Mouse (Mus musculus) frontal cortex, postnatal 25 days (tissue): ENCODE results near the gene Siglecg.
"Not testable (repeated sequence)": the region's sequence is repeated elsewhere in the genome, so short reads cannot be mapped to it uniquely, and the experiment has no call there.

Experiments
- DNase-seq, 2 experiments: peaks; one replicate each; pipeline ENCODE4 v3.0.0; 2022; ENCODE audit warnings: low spot score in 2 of 2

The Siglecg gene

GRCm38 (mm10) chr7:43408131-43408553 is at the start of gene Siglecg:
Siglecg (plus strand) TSS chr7:43408204.
- DNase-seq, result no peak

- no peak for DNase-seq
These were observed 49.4 kb upstream of the Siglecg start for GRCm38 (mm10) chr7:43358556-43358955.

- no peak for DNase-seq
These were observed 46.6 kb upstream of the Siglecg start for GRCm38 (mm10) chr7:43361442-43361841.

- DNase-seq, result no peak
These were observed 46.0 kb upstream of the Siglecg start for GRCm38 (mm10) chr7:43362021-43362420.

GRCm38 (mm10) chr7:43378226-43378625 is 29.8 kb upstream of the Siglecg start:
- no peak for DNase-seq

- no peak for DNase-seq
These were observed 15.5 kb upstream of the Siglecg start for GRCm38 (mm10) chr7:43392349-43393121.

- no peak for DNase-seq
These were observed 8.5 kb upstream of the Siglecg start for GRCm38 (mm10) chr7:43399501-43399900.

GRCm38 (mm10) chr7:43402718-43403117 is 5.3 kb upstream of the Siglecg start:
- no peak for DNase-seq

- DNase-seq, result no peak
These were observed 431 bp upstream of the Siglecg start for GRCm38 (mm10) chr7:43407573-43407972.

GRCm38 (mm10) chr7:43409084-43409483 is 1.1 kb downstream of the Siglecg start:
- no peak for DNase-seq

GRCm38 (mm10) chr7:43411724-43412123 is 3.7 kb downstream of the Siglecg start:
- not testable (repeated sequence) for DNase-seq

GRCm38 (mm10) chr7:43417298-43417697 is 9.3 kb downstream of the Siglecg start:
- DNase-seq, result no peak

GRCm38 (mm10) chr7:43422995-43423617 is 15.1 kb downstream of the Siglecg start:
- peak; percentile 82 to 88 for DNase-seq

- no peak for DNase-seq
These were observed 16.1 kb downstream of the Siglecg start for GRCm38 (mm10) chr7:43423991-43424625.

- DNase-seq, result no peak
These were observed 19.4 kb downstream of the Siglecg start, which contains the start of gene Lim2 for GRCm38 (mm10) chr7:43427406-43427805. Lim2 (plus strand) TSS chr7:43427670.

GRCm38 (mm10) chr7:43429500-43429899 is 21.5 kb downstream of the Siglecg start:
- DNase-seq, result no peak

- DNase-seq, result no peak
These were observed 24.9 kb downstream of the Siglecg start for GRCm38 (mm10) chr7:43432891-43433290.

GRCm38 (mm10) chr7:43434676-43435075 is 26.7 kb downstream of the Siglecg start:
- DNase-seq, result no peak

GRCm38 (mm10) chr7:43436341-43437255 is 28.6 kb downstream of the Siglecg start, which contains the start of gene Nkg7:
Nkg7 (plus strand) TSS chr7:43437073.
- DNase-seq, result no peak

GRCm38 (mm10) chr7:43438611-43439010 is 30.6 kb downstream of the Siglecg start:
- DNase-seq, result no peak

- no peak for DNase-seq
These were observed 32.5 kb downstream of the Siglecg start, which contains the start of gene Cldnd2 for GRCm38 (mm10) chr7:43440482-43440881. Cldnd2 (plus strand) TSS chr7:43440782.
